Mouse (Mus musculus) intestine, embryonic 14.5 days (tissue): Measurements from ENCODE around the gene Des. TPM values are rescaled to one million over a fixed set of nuclear protein-coding genes. Genes with fewer than 3 reads are reported as not detected.

ENCODE experiments used
- ATAC-seq: fragments of 200-750 bp; cut with Nextera tagmentation; replicated peaks from 2 replicates; pipeline ENCODE4 v1.8.0; 2017; ENCODE audit warnings: low read depth, moderate number of reproducible peaks, moderate TSS enrichment, moderate library complexity; ENCODE audit not compliant: low FRiP score, low TSS enrichment
- DNase-seq: peaks from one replicate; pipeline ENCODE4 v3.0.0-alpha.2; 2018; ENCODE audit warnings: low spot score
- H3K27ac ChIP-seq: fragments of 300-500 bp; sonication (generic); 2 replicates; pipeline ENCODE4 v1.5.1; 2014; ENCODE audit warnings: low read depth, mild to moderate bottlenecking, control low read depth
- H3K27me3 ChIP-seq: fragments of 300-500 bp; sonication (generic); replicated peaks from 2 replicates; pipeline ENCODE4 v1.6.1; 2014; ENCODE audit warnings: low read length, control low read depth; ENCODE audit not compliant: control insufficient read depth, insufficient read depth
- H3K36me3 ChIP-seq: fragments of 300-500 bp; sonication (generic); 2 replicates; pipeline ENCODE4 v1.6.1; 2014; ENCODE audit warnings: low read length, control low read depth; ENCODE audit not compliant: control insufficient read depth, insufficient read depth
- H3K4me1 ChIP-seq: fragments of 300-500 bp; sonication (generic); replicated peaks from 2 replicates; pipeline ENCODE4 v1.6.1; 2014; ENCODE audit warnings: low read length, control low read depth, mixed read lengths; ENCODE audit not compliant: control insufficient read depth, insufficient read depth
- H3K4me2 ChIP-seq: fragments of 300-500 bp; sonication (generic); 2 replicates; pipeline ENCODE4 v1.6.1; 2014; ENCODE audit warnings: low read length
- H3K4me3 ChIP-seq: fragments of 300-500 bp; sonication (generic); 2 replicates; pipeline ENCODE4 v1.5.1; 2014; ENCODE audit warnings: low read depth, low read length, control low read depth, mixed read lengths
- H3K9ac ChIP-seq: fragments of 300-500 bp; sonication (generic); 2 replicates; pipeline ENCODE4 v1.6.1; 2014; ENCODE audit warnings: mild to moderate bottlenecking, low read length
- H3K9me3 ChIP-seq: fragments of 300-500 bp; sonication (generic); 2 replicates; pipeline ENCODE4 v1.6.1; 2016; ENCODE audit warnings: low read length, control low read depth; ENCODE audit not compliant: control insufficient read depth
- WGBS: fragments of 180-500 bp; shearing (Covaris S2); extraction: QIAGEN DNeasy Blood & Tissue Kit; methylation state at CpG from one replicate; pipeline ENCODE4 v1.1.7; 2014; 5-methylcytosine and 5-hydroxymethylcytosine counted together
- polyA plus RNA-seq: library from polyadenylated mRNA; unstranded; fragments of >200 nt; fragmentation: Nextera tagmentation; extraction: Ambion mirVana; gene quantifications from 2 replicates; pipeline ENCODE4 v1.2.1, GENCODE M21; 2014

Gene Des
- polyA plus RNA-seq, 1 experiment from 2014 or later, result 73.2 TPM

DNA sequence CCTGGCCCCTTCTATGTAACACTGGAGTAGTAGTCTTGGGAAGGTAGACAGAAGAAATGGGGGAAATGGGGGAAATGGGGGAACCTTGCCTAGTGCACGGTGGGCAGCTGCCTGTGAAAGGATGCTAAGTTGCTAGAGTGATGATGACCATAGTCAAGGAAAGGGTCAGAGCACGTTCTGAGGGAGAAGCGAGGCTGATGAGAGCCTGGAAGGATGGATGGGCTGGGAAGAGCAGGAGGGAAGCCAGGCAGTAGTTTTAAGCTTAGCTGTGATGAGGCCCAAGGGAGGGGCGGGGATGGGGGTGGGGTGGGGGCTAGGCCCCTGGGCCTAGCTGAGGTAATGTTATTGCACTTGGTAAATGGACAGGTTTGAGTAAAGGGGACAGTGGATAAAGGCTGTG is 994 bp downstream of the Des start:
- 46% methylated on average over 4 of the region's 4 CpGs for WGBS
- Histone ChIP-seq H3K9ac (no peak overlapping the region), H3K4me1 (peaks cover 3% of the 10 kb centered on the region; the same call in 1 of the 2 replicates), H3K36me3 (0 out of 2 replicates have a peak, but pooled peaks cover 7% of the 10 kb centered on the region), H3K4me2 (peak overlapping the region; percentile 73), H3K4me3 (peak overlapping the region; percentile 48), H3K27me3 (peaks cover 6% of the 10 kb centered on the region; the same call in 1 of the 2 replicates), H3K9me3 (no peaks in the 10 kb centered on the region), H3K27ac (no peak overlapping the region)
- DNase-seq (no peak), ATAC-seq (no peak)

DNA sequence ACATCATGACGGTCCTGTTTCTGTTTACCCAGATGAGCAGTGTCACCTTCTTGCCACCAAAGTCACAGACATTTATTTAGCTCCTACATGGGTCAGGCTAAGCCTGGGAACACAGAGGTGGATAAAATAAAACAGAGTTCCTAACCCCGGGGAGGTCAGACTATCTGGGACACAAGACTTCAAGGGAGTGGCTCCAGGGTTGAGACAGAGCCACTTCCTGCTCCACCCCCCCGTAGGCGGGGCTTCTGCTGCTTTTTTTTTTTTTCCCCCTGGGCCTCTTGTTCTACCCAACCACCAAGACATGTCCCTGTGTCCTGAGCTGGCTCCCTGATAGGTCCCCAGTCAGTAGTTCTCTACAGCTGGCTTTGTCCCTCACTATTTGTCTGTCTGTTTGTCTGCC is 1.6 kb downstream of the Des start:
- Histone ChIP-seq H3K36me3 (0 out of 2 replicates have a peak, but pooled peaks cover 7% of the 10 kb centered on the region), H3K27ac (no peak overlapping the region), H3K9me3 (no peaks in the 10 kb centered on the region), H3K9ac (no peak overlapping the region), H3K4me3 (no peak overlapping the region), H3K4me1 (peaks cover 3% of the 10 kb centered on the region; the same call in 1 of the 2 replicates), H3K27me3 (peaks cover 6% of the 10 kb centered on the region; the same call in 1 of the 2 replicates), H3K4me2 (peak overlapping the region; percentile 73; the same call in 1 of the 2 replicates)
- no peak for DNase-seq
- WGBS, result 33% methylated on average over 4 of the region's 4 CpGs
- ATAC-seq, result no peak

DNA sequence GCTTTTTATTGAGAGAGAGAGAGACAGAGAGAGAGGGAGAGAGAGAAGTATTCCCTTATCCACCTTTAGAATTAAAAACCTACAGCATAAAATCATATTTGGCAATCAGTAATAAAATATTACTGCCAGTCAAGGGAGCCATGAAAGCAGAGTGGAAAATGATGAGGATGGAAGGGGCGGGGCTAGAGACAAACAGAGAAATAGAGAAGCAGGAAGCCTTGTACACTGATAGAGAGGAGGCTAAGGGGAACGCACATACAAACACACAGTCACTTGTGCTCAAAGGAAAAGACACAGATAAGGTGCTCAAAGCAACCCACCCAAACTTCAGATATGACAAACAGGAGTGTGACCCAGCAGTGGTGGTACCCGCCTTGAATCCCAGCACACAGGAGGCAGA is 3.7 kb downstream of the Des start:
- DNase-seq (no peak), ATAC-seq (no peak)
- Histone ChIP-seq H3K4me2 (no peak overlapping the region), H3K36me3 (0 out of 2 replicates have a peak, but pooled peaks cover 7% of the 10 kb centered on the region), H3K4me1 (peaks cover 3% of the 10 kb centered on the region; the same call in 1 of the 2 replicates), H3K9me3 (no peaks in the 10 kb centered on the region), H3K4me3 (no peak overlapping the region), H3K27ac (no peak overlapping the region), H3K9ac (no peak overlapping the region), H3K27me3 (peaks cover 6% of the 10 kb centered on the region; the same call in 1 of the 2 replicates)
- WGBS, result 95% methylated on average over 3 of the region's 3 CpGs

DNA sequence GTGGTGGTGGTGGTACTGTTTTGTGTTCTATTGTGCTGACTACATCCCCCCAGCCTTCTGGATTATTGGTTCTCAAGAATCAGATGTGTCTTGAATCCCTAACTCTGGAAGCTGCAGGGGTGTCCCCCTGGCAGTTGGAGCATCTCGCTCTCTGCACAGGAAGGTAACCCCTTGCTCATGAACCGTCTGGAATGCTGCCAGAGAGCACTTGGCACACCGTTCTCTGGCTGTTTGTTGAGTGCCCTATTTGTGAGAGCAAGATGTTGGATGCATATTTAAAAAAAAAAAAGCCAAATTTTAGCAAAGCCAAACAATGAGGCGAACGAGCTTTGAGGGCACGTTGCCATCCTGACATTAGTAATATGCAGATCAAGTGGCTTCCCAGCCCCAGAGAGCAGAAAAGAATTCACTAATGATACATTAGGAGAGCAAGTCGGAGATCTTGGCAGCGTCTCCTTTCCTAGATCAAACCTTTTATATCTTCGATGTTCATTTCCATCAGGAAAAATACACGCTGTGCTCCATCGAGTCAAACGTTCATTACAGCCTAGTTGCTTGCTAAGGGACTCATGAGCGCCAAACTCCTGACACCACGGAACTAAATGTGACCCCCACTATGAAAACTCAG is 5.5 kb downstream of the Des start:
- peaks cover 2% of the 10 kb centered on the region; the same call in 1 of the 2 replicates for H3K27me3 ChIP-seq
- H3K9ac ChIP-seq, result no peak overlapping the region
- H3K9me3 ChIP-seq, result no peaks in the 10 kb centered on the region
- 0 out of 2 replicates have a peak, but pooled peaks cover 7% of the 10 kb centered on the region for H3K36me3 ChIP-seq
- DNase-seq, result no peak
- no peaks in the 10 kb centered on the region for H3K4me1 ChIP-seq
- H3K4me2 ChIP-seq, result no peak overlapping the region
- no peak overlapping the region for H3K27ac ChIP-seq
- WGBS, result 85% methylated on average over 14 of the region's 14 CpGs
- no peak for ATAC-seq
- no peak overlapping the region for H3K4me3 ChIP-seq

DNA sequence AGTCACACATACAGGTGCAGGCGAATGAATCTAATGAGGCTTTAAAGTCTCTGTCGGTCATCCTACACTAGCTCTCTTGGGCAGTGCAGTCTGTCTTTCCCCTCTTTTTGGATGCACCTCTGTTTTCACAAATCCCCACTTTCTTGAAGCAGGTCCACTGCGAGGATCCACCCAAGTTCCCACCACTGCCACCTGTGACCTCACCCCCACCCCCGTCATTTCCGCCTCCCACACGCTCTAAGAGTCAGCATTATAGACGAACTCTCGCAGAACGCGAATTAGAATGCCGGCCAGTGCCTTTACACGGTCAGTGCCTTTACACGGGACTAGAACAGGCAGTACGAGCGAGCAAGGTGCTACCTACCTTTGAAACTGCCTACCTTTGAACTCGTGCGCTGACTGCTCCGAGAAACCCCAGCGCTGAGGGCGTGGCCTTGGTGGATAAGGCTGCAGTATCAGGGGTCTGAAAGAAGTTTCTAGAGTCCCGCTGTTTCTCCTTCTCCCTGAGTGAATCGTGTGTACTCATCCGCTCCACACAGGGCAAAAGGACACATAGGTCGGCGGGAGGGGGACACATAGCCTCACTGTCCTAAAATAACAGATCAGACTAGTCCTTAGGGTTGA is 9.3 kb downstream of the Des start:
- no peak overlapping the region for H3K4me3 ChIP-seq
- no peaks in the 10 kb centered on the region for H3K27me3 ChIP-seq
- H3K4me2 ChIP-seq, result no peak overlapping the region
- H3K36me3 ChIP-seq, result no peaks in the 10 kb centered on the region
- H3K27ac ChIP-seq, result no peak overlapping the region
- no peaks in the 10 kb centered on the region for H3K4me1 ChIP-seq
- ATAC-seq, result 0 out of 2 replicates have a peak, but pooled peaks have one; percentile 32
- H3K9ac ChIP-seq, result no peak overlapping the region
- 41% methylated on average over 25 of the region's 25 CpGs for WGBS
- H3K9me3 ChIP-seq, result no peaks in the 10 kb centered on the region
- no peak for DNase-seq

DNA sequence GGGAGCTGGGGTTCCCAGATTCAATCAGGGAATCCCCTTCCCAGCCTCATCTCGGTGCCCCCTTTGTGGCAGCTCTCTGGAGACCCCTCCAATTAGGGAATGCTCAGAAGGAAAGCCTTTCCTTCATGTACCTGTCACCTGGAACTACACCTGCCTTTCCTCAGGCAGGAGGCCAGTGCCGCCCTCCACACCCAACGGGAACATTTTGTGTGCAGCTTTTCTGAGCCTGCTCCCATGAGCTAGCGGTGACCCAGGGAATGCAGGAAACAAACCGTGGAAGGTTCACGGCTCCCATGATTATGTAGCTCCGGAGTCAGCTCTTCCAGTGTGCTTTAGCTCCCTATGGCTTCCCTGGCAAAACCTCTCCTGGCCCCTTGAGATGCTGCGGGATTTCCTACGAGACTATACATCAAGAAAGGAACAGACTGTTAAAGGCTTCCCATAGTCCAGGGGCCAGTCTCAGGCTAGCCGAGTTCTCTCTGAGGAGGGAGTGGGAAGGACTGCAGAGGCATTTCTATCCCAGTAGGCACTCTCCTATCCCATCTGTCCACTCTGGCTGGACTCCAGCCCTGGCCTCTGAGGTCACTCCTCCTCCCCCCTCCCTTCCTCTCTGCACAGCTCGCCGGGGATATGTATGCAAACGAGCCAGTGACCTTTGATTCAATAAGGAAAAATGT is 10.0 kb downstream of the Des start:
- Histone ChIP-seq H3K9me3 (no peaks in the 10 kb centered on the region), H3K27me3 (no peaks in the 10 kb centered on the region), H3K4me2 (no peak overlapping the region), H3K4me1 (peaks cover 5% of the 10 kb centered on the region), H3K9ac (no peak overlapping the region), H3K27ac (no peak overlapping the region), H3K4me3 (no peak overlapping the region), H3K36me3 (no peaks in the 10 kb centered on the region)
- DNase-seq (no peak), ATAC-seq (no peak)
- WGBS, result 39% methylated on average over 13 of the region's 13 CpGs

DNA sequence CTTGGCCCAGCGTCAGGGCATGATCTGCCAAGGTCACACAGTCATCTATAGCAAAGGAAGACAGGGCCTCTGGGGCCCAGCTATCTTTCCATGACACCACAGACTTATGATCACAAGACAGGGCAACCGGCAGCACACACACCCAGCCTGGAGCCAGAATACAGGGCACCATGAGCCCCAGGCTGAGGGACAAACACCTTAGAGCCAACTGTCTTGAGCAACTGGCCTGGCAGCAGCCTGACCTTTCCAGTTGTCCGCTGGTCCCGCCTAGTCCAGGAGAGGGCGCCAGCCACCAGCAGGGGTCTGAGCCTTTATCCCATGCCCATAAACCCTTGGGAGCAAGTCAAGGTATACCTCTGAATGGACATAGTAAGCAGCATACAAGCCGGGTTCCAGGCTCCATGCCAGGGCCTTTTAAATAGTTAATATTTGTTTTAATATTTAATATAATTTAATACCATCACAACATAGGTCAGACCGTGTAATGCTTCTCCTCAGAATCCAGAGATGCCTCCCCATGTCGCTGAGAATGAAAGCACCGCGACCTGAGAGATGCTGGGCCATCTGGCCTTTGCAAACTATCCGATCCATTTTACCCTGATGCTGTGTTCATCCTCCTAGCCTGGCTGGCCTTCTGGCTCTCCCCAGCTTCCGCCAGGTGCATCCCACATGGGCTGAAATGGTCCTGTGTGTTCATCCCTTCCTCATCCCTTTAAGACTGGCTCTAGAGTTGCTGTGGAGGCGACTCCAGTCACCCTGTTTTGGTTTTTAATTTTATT is 11.4 kb downstream of the Des start:
- Histone ChIP-seq H3K36me3 (no peaks in the 10 kb centered on the region), H3K9ac (no peak overlapping the region), H3K9me3 (no peaks in the 10 kb centered on the region), H3K27ac (no peak overlapping the region), H3K4me1 (peaks cover 12% of the 10 kb centered on the region), H3K4me3 (no peak overlapping the region), H3K27me3 (peaks cover 5% of the 10 kb centered on the region; the same call in 1 of the 2 replicates), H3K4me2 (no peak overlapping the region)
- WGBS, result 54% methylated on average over 13 of the region's 13 CpGs
- DNase-seq, result no peak
- ATAC-seq, result no peak

DNA sequence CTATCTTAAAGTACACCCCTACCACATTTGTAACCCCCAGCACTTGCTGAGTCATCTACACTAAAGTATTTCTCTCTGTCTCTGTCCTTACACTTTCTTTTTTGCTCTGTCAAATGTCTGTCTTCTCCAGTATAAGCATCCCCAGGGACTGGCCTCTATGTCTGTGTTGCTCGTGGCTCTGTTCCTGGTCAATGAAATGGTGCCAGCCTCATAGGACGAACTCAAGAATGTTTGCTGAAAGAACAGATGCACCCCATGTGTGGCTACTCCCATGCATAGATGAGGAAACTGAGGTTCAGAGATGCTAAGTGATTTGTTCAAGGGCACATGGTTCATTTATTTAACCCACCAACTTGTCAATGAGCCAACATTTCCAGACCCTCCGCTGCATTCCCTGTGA is 12.3 kb downstream of the Des start:
- Histone ChIP-seq H3K27ac (no peak overlapping the region), H3K36me3 (no peaks in the 10 kb centered on the region), H3K4me3 (no peak overlapping the region), H3K9ac (no peak overlapping the region), H3K4me1 (peaks cover 12% of the 10 kb centered on the region), H3K4me2 (no peak overlapping the region), H3K27me3 (peaks cover 5% of the 10 kb centered on the region; the same call in 1 of the 2 replicates), H3K9me3 (no peaks in the 10 kb centered on the region)
- DNase-seq (no peak), ATAC-seq (no peak)
- 80% methylated on average over 3 of the region's 3 CpGs for WGBS
